Mouse (Mus musculus) lung, postnatal 0 days (tissue): ENCODE measurements around the gene Spcs3. TPM values are rescaled to one million over a fixed set of nuclear protein-coding genes. Genes with fewer than 3 reads are reported as not detected.

Experiments used
- ATAC-seq: fragments of 200-750 bp; cut with Nextera tagmentation; 2 replicates; pipeline ENCODE4 v1.8.0; 2017; ENCODE audit warnings: moderate library complexity
- DNase-seq: peaks from one replicate; pipeline ENCODE4 v3.0.0-alpha.2; 2016; ENCODE audit warnings: low spot score
- H3K27ac ChIP-seq: fragments of 300-500 bp; sonication (generic); 2 replicates; pipeline ENCODE4 v1.5.1; 2014; ENCODE audit warnings: antibody characterized with exemption, mild to moderate bottlenecking, low read length, mixed read lengths
- H3K27me3 ChIP-seq: fragments of 300-500 bp; sonication (generic); replicated peaks from 2 replicates; pipeline ENCODE4 v1.6.1; 2014; ENCODE audit warnings: low read length, mixed read lengths; ENCODE audit not compliant: insufficient read depth
- H3K36me3 ChIP-seq: fragments of 300-500 bp; sonication (generic); 2 replicates; pipeline ENCODE4 v1.6.1; 2014; ENCODE audit warnings: low read length, mixed read lengths; ENCODE audit not compliant: insufficient read depth
- H3K4me1 ChIP-seq: fragments of 300-500 bp; sonication (generic); 2 replicates; pipeline ENCODE4 v1.6.1; 2014; ENCODE audit warnings: antibody characterized with exemption, low read depth, low read length, mixed read lengths; ENCODE audit not compliant: insufficient read depth
- H3K4me2 ChIP-seq: fragments of 300-500 bp; sonication (generic); replicated peaks from 2 replicates; pipeline ENCODE4 v1.6.1; 2014; ENCODE audit warnings: low read depth, mild to moderate bottlenecking, low read length, moderate library complexity, mixed read lengths
- H3K4me3 ChIP-seq: fragments of 300-500 bp; sonication (generic); 2 replicates; pipeline ENCODE4 v1.5.1; 2014; ENCODE audit warnings: low read depth, low read length
- H3K9ac ChIP-seq: fragments of 300-500 bp; sonication (generic); replicated peaks from 2 replicates; pipeline ENCODE4 v1.6.1; 2014; ENCODE audit warnings: low read depth, mild to moderate bottlenecking
- H3K9me3 ChIP-seq: fragments of 300-500 bp; sonication (generic); 2 replicates; pipeline ENCODE4 v1.6.1; 2016; ENCODE audit warnings: low read length, mixed read lengths
- CTCF ChIP-seq: IDR thresholded peaks from 2 replicates; pipeline ENCODE4 v1.5.1; 2016; ENCODE audit warnings: antibody characterized with exemption, mild to moderate bottlenecking
- EP300 ChIP-seq: IDR thresholded peaks from 2 replicates; pipeline ENCODE4 v1.6.1; 2016; ENCODE audit warnings: antibody characterized with exemption, mild to moderate bottlenecking, control low read depth
- whole genome bisulfite sequencing: fragments of 180-500 bp; shearing (Covaris S2); extraction: QIAGEN DNeasy Blood & Tissue Kit; methylation state at CpG from one replicate; pipeline ENCODE4 v1.1.7; 2014; 5-methylcytosine and 5-hydroxymethylcytosine counted together
- polyA plus RNA-seq: library from polyadenylated mRNA; unstranded; fragments of >200 nt; fragmentation: Nextera tagmentation; extraction: Ambion mirVana; gene quantifications from 2 replicates; pipeline ENCODE4 v1.2.1, GENCODE M21; 2015

Gene Spcs3
- 38.7 and 41.8 TPM in 2 replicates for polyA plus RNA-seq

GRCm38 (mm10) chr8:54529382-54530296 lies at the start of gene Spcs3, which contains the start of gene Asb5:
Gene Spcs3, minus strand, starts transcription at chr8:54529998.
Gene Asb5, plus strand, starts transcription at chr8:54529580.
- WGBS = 2% methylated on average over 72 of the region's 89 CpGs
- ATAC-seq = peak; percentile 96

DNA sequence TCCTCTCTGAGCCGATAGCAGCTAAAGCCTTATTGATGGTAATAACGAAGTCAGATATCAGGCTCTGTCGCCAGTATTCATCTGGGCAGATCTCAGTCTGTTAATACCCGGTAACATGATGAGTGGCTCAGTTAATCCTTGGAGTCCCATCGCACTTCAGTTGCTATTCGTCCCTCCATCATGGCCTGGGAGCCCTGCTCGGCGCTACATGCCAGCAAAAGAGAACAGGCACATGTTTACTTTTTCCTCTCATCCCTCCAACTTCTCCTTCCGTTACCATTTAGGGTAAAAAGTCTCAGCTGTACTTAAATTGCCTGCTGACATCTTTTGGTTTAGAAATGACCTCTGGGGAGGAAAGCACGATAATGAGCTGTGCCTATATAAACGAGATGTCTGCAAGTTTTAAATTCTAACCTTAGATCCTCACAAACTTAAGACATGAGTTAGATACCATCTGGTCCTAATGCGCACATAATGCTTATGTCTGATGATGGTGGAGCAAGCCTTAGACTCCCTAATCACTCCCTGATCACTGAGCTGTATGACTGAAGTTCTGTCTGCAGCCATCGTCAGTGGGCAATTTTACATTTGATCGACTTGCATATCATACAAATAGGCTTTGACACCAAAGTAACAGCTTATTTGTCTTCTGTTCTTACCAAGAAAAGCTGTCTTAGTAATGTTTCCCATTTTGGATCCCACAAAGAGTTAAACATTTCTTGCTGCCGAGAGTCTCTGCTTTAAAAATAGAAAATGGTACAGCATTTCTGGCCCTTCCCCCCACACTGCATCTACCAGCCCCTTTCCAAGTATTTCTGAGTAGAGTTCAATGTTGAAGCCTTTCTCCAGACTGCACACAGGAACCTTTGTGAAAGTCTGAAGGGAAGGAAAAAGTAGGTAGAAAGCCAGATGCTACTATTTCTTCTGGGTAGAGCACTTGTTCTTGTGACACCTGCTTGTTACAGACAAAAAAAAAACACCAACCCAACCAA lies 41.1 kb upstream of the Spcs3 start:
- H3K4me3 ChIP-seq = no peak overlapping the region
- no peaks in the 10 kb centered on the region for H3K27me3 ChIP-seq
- no peaks in the 10 kb centered on the region for H3K9me3 ChIP-seq
- DNase-seq (peak; percentile 34), ATAC-seq (peak; percentile 41; the same call in 1 of the 2 replicates)
- no peaks in the 10 kb centered on the region for H3K4me1 ChIP-seq
- H3K27ac ChIP-seq = no peak overlapping the region
- H3K36me3 ChIP-seq = no peaks in the 10 kb centered on the region
- 41% methylated on average over 15 of the region's 15 CpGs for WGBS
- H3K9ac ChIP-seq = no peak overlapping the region
- no peak for TF ChIP-seq CTCF
- no peak for TF ChIP-seq EP300
- H3K4me2 ChIP-seq = no peak overlapping the region

More at GRCm38 (mm10) chr8:54529382-54530296, at the start of gene Spcs3, which contains the start of gene Asb5:
- TF ChIP-seq CTCF (no peak), EP300 (no peak)
- no peaks in the 10 kb centered on the region for H3K36me3 ChIP-seq
- peak within 1 kb of the TSS; percentile 77 for H3K9ac ChIP-seq
- H3K4me2 ChIP-seq = peak within 1 kb of the TSS; percentile 78
- H3K27me3 ChIP-seq = no peaks in the 10 kb centered on the region
- H3K9me3 ChIP-seq = no peaks in the 10 kb centered on the region
- H3K4me3 ChIP-seq = peak within 1 kb of the TSS; percentile 99
- DNase-seq = peak; percentile 97
- H3K27ac ChIP-seq = peak within 1 kb of the TSS; percentile 80
- 0 out of 2 replicates have a peak, but pooled peaks cover 4% of the 10 kb centered on the region for H3K4me1 ChIP-seq

- Histone ChIP-seq H3K9ac (no peak overlapping the region), H3K4me2 (no peak overlapping the region), H3K9me3 (no peaks in the 10 kb centered on the region), H3K27me3 (no peaks in the 10 kb centered on the region), H3K4me1 (no peaks in the 10 kb centered on the region), H3K27ac (no peak overlapping the region), H3K4me3 (no peak overlapping the region), H3K36me3 (no peaks in the 10 kb centered on the region)
- 30% methylated on average over 2 of the region's 2 CpGs for WGBS
- no peak for TF ChIP-seq EP300
- TF ChIP-seq CTCF = no peak
- ATAC-seq (no peak), DNase-seq (peak; percentile 22)
These were observed 37.4 kb upstream of the Spcs3 start for GRCm38 (mm10) chr8:54567168-54567567.

DNA sequence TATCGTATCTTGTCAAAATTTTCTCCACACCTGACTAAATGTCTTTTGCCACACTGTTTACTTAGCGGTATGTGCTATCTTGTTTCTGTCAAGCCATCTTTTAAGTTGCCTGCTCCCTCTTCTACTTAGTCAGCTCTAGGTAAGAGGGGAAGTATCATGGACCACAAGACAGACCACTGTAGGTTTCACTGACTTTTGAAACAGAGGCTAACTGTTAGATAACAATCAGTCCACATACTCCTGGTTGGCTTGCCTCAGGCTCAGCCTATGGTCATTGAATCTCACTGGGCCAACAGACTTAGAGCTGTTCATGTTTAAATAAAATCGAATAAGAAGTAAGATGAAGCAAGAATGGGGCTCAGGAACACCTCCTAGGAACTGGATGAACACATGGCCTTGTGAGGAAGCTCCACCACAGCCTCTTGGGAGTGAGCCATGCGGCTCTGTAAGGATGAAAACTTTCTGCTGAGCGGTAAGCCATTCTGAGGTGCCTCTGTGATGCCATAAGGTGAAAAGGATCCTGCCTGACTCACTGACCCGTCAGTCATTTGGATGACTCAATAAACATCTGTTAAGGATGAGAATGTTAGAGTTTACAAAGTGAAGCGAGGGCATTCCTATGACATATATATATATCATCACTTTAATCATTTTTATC lies 35.9 kb upstream of the Spcs3 start:
- H3K36me3 ChIP-seq = no peaks in the 10 kb centered on the region
- DNase-seq = no peak
- WGBS = 88% methylated on average over 7 of the region's 7 CpGs

DNA sequence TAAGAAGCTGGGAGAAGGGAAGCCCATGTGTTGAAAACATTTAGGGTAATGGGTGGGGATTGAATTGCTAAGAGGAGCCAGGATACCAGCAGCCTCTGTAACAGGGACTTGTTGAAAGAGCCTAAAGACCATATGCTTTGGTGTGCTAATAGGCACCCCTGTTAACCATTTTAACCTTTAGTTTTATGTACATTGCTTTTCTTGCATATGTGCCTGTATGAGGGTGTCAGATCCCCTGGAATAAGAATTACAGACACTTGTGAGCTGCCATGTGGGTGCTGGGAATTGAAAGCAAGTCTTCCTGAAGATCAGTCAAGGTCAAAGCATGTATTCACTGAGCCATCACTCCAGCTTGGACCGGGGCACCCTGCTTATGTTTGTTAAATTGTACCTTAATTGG lies 35.4 kb upstream of the Spcs3 start:
- H3K9me3 ChIP-seq = no peaks in the 10 kb centered on the region
- H3K4me1 ChIP-seq = peaks cover 3% of the 10 kb centered on the region; the same call in 1 of the 2 replicates
- no peak overlapping the region for H3K4me2 ChIP-seq
- no peak overlapping the region for H3K27ac ChIP-seq
- no peaks in the 10 kb centered on the region for H3K27me3 ChIP-seq
- no peak overlapping the region for H3K9ac ChIP-seq
- no peak overlapping the region for H3K4me3 ChIP-seq
- TF ChIP-seq CTCF (no peak), EP300 (no peak)
- 68% methylated on average over 1 of the region's 1 CpGs for WGBS
- DNase-seq (no peak), ATAC-seq (no peak)
- no peaks in the 10 kb centered on the region for H3K36me3 ChIP-seq

More for the DNA sequence above, 35.9 kb upstream of the Spcs3 start:
- H3K4me3 ChIP-seq = no peak overlapping the region
- TF ChIP-seq CTCF (no peak), EP300 (no peak)
- H3K9ac ChIP-seq = no peak overlapping the region
- H3K9me3 ChIP-seq = no peaks in the 10 kb centered on the region
- H3K27ac ChIP-seq = no peak overlapping the region
- peaks cover 3% of the 10 kb centered on the region; the same call in 1 of the 2 replicates for H3K4me1 ChIP-seq
- H3K4me2 ChIP-seq = no peak overlapping the region
- no peak for ATAC-seq
- H3K27me3 ChIP-seq = no peaks in the 10 kb centered on the region
